Comparison of ENCODE assay signal across 10 mouse cellular contexts in the genomic region with DNA sequence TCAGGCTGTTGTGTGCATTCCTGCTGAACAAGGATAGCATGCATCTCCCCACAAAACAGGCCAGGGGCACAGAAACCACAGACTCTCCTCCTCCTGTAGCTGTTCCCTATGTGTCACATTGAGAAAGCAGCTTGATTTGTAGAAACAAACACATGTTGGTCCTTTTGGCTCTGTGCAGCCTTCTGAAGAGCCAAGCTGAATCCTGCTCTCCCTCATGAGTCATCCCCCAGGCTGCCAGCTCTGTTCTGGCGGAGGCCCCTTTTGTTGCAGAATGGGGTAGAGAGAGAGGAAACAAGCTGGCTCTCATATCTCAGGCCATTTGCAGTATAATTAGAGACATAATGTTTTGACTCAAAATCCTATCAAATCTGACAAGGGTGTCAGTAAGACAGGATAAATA.
DNase-seq lines count a peak whose midpoint lies in the region; ATAC-seq lines count a peak whose summit lies in the region.
"Had no signal": no experiment of that assay in that cellular context is flagged by ENCODE, and none has a peak within 500 bp of the region (broad histone marks: within the 10 kb centered on the region; RNA-seq: fewer than 3 reads in every experiment).

No protein-coding gene starts in this region.

- peak; percentile 97 for ATAC-seq in forebrain, embryonic 15.5 days (replicated peaks)
- ATAC-seq in forebrain, embryonic 11.5 days (replicated peaks; ENCODE audit: low FRiP score): no peak
- ATAC-seq in midbrain, embryonic 14.5 days (ENCODE audit: low FRiP score, low TSS enrichment): no peak
- ATAC-seq in activated CD4-positive, CD25-positive, alpha-beta regulatory T cell, adult 4 months: no peak

- H3K9ac ChIP-seq in forebrain, embryonic 15.5 days (replicated peaks): no peak overlapping the region
- H3K9ac ChIP-seq in forebrain, embryonic 11.5 days (ENCODE audit: low read length): no peak overlapping the region
- H3K9ac ChIP-seq in midbrain, embryonic 14.5 days (replicated peaks; ENCODE audit: low read length): no peak overlapping the region
- H3K9ac ChIP-seq: liver, embryonic 13.5 days had no signal

- no peak for DNase-seq in forebrain, embryonic 11.5 days (ENCODE audit: low spot score)
- peak; percentile 82 for DNase-seq in brain, embryonic 18.5 days (ENCODE audit: low read depth, low spot score)
- DNase-seq in gastrocnemius, postnatal 10 days: peak; percentile 77
- peak; percentile 73 to 75 for DNase-seq in layer of hippocampus, postnatal 10 days (ENCODE audit: low spot score in 2 of 2)
- DNase-seq in midbrain, embryonic 14.5 days: peak; percentile 43
- no peak for DNase-seq in thymus, postnatal 36 days
- DNase-seq: liver, embryonic 13.5 days had no signal

- H3K4me2 ChIP-seq in forebrain, embryonic 15.5 days (replicated peaks): no peak overlapping the region
- no peak overlapping the region for H3K4me2 ChIP-seq in forebrain, embryonic 11.5 days (ENCODE audit: low read depth, low read length, severe bottlenecking)
- H3K4me2 ChIP-seq in midbrain, embryonic 14.5 days (ENCODE audit: low read length): no peak overlapping the region
- H3K4me2 ChIP-seq: liver, embryonic 13.5 days had no signal

- no peaks in the 10 kb centered on the region for H3K9me3 ChIP-seq in forebrain, embryonic 15.5 days
- H3K9me3 ChIP-seq in forebrain, embryonic 11.5 days (ENCODE audit: control insufficient read depth, low read length): no peaks in the 10 kb centered on the region
- no peaks in the 10 kb centered on the region for H3K9me3 ChIP-seq in midbrain, embryonic 14.5 days (ENCODE audit: control insufficient read depth, low read length)
- H3K9me3 ChIP-seq: liver, embryonic 13.5 days had no signal

- 14% methylated on average over 1 of the region's 1 CpGs for whole genome bisulfite sequencing in forebrain, embryonic 15.5 days
- WGBS in forebrain, embryonic 11.5 days: 39% methylated on average over 1 of the region's 1 CpGs
- WGBS in midbrain, embryonic 14.5 days: 9% methylated on average over 1 of the region's 1 CpGs

- no peak overlapping the region for H3K27ac ChIP-seq in forebrain, embryonic 15.5 days (replicated peaks)
- no peak overlapping the region for H3K27ac ChIP-seq in forebrain, embryonic 11.5 days (ENCODE audit: low read depth, low read length)
- H3K27ac ChIP-seq in midbrain, embryonic 14.5 days (replicated peaks; ENCODE audit: low read depth, low read length): no peak overlapping the region
- H3K27ac ChIP-seq: liver, embryonic 13.5 days had no signal

- no peak overlapping the region for H3K4me3 ChIP-seq in forebrain, embryonic 15.5 days
- no peak overlapping the region for H3K4me3 ChIP-seq in forebrain, embryonic 11.5 days (ENCODE audit: low read depth, low read length)
- H3K4me3 ChIP-seq in midbrain, embryonic 14.5 days (replicated peaks; ENCODE audit: low read depth, low read length): no peak overlapping the region
- H3K4me3 ChIP-seq: liver, embryonic 13.5 days had no signal

- no peaks in the 10 kb centered on the region for H3K4me1 ChIP-seq in forebrain, embryonic 15.5 days
- H3K4me1 ChIP-seq in forebrain, embryonic 11.5 days (replicated peaks; ENCODE audit: control insufficient read depth, insufficient read depth, low read length): no peaks in the 10 kb centered on the region
- H3K4me1 ChIP-seq in midbrain, embryonic 14.5 days (ENCODE audit: control insufficient read depth, insufficient read depth, low read length): no peaks in the 10 kb centered on the region
- H3K4me1 ChIP-seq: liver, embryonic 13.5 days had no signal

- no peaks in the 10 kb centered on the region for H3K36me3 ChIP-seq in forebrain, embryonic 15.5 days
- H3K36me3 ChIP-seq in forebrain, embryonic 11.5 days (ENCODE audit: control insufficient read depth, insufficient read depth, low read length): no peaks in the 10 kb centered on the region
- H3K36me3 ChIP-seq in midbrain, embryonic 14.5 days (ENCODE audit: control insufficient read depth, insufficient read depth, low read length): no peaks in the 10 kb centered on the region
- H3K36me3 ChIP-seq: liver, embryonic 13.5 days had no signal

- peaks cover 5% of the 10 kb centered on the region; the same call in 1 of the 2 replicates for H3K27me3 ChIP-seq in forebrain, embryonic 15.5 days
- no peaks in the 10 kb centered on the region for H3K27me3 ChIP-seq in forebrain, embryonic 11.5 days (ENCODE audit: control insufficient read depth, insufficient read depth, low read length)
- no peaks in the 10 kb centered on the region for H3K27me3 ChIP-seq in midbrain, embryonic 14.5 days (ENCODE audit: control insufficient read depth, insufficient read depth, low read length)
- H3K27me3 ChIP-seq: CH12.LX; liver, embryonic 13.5 days had no signal

Comparison
In these comparisons a context has a peak if more than half of its experiments do, and no peak if none do; other contexts are left out.
1. DNase-seq: peak in brain, embryonic 18.5 days (single experiment), gastrocnemius, postnatal 10 days (single experiment), layer of hippocampus, postnatal 10 days (2 of 2) and midbrain, embryonic 14.5 days (single experiment); none in forebrain, embryonic 11.5 days (single experiment) and thymus, postnatal 36 days (0 of 2).